Mouse (Mus musculus) embryonic facial prominence, embryonic 15.5 days (tissue): Measurements from ENCODE around the gene Csnk1d. TPM values are rescaled to one million over a fixed set of nuclear protein-coding genes. Genes with fewer than 3 reads are reported as not detected.

Experiments used
- ATAC-seq: fragments of 200-750 bp; cut with Nextera tagmentation; 2 replicates; pipeline ENCODE4 v1.8.0; 2017; ENCODE audit warnings: low read depth, moderate TSS enrichment; ENCODE audit not compliant: insufficient number of reproducible peaks, low FRiP score, low TSS enrichment
- H3K27ac ChIP-seq: fragments of 300-500 bp; sonication (generic); replicated peaks from 2 replicates; pipeline ENCODE4 v1.5.1; 2015; ENCODE audit warnings: mild to moderate bottlenecking, inconsistent platforms
- H3K27me3 ChIP-seq: fragments of 300-500 bp; sonication (generic); 2 replicates; pipeline ENCODE4 v1.6.1; 2015; ENCODE audit warnings: inconsistent platforms
- H3K36me3 ChIP-seq: fragments of 300-500 bp; sonication (generic); 2 replicates; pipeline ENCODE4 v1.6.1; 2015; ENCODE audit warnings: mild to moderate bottlenecking, inconsistent platforms
- H3K4me1 ChIP-seq: fragments of 300-500 bp; sonication (generic); 2 replicates; pipeline ENCODE4 v1.6.1; 2015; ENCODE audit warnings: inconsistent platforms
- H3K4me2 ChIP-seq: fragments of 300-500 bp; sonication (generic); replicated peaks from 2 replicates; pipeline ENCODE4 v1.6.1; 2015; ENCODE audit warnings: mild to moderate bottlenecking, inconsistent platforms
- H3K4me3 ChIP-seq: fragments of 300-500 bp; sonication (generic); replicated peaks from 2 replicates; pipeline ENCODE4 v1.5.1; 2015; ENCODE audit warnings: mild to moderate bottlenecking, inconsistent platforms
- H3K9ac ChIP-seq: fragments of 300-500 bp; sonication (generic); 2 replicates; pipeline ENCODE4 v1.6.1; 2015; ENCODE audit warnings: inconsistent platforms
- H3K9me3 ChIP-seq: fragments of 300-500 bp; sonication (generic); replicated peaks from 2 replicates; pipeline ENCODE4 v1.6.1; 2016; ENCODE audit warnings: inconsistent platforms
- WGBS: fragments of 180-500 bp; shearing (Covaris S2); methylation state at CpG from one replicate; pipeline ENCODE4 v1.1.7; 2015; 5-methylcytosine and 5-hydroxymethylcytosine counted together
- polyA plus RNA-seq: library from polyadenylated mRNA; unstranded; fragments of >200 nt; fragmentation: Nextera tagmentation; extraction: Ambion mirVana; gene quantifications from 2 replicates; pipeline ENCODE4 v1.2.1, GENCODE M21; 2015

The Csnk1d gene
- polyA plus RNA-seq, 1 experiment from 2014 or later = 125 TPM

- no peak overlapping the region; the same call in 1 of the 2 replicates for H3K27ac ChIP-seq
- H3K9me3 ChIP-seq = no peaks in the 10 kb centered on the region
- 0 out of 2 replicates have a peak, but pooled peaks cover 3% of the 10 kb centered on the region for H3K4me1 ChIP-seq
- 66% methylated on average over 10 of the region's 10 CpGs for WGBS
- H3K9ac ChIP-seq = no peak overlapping the region
- H3K27me3 ChIP-seq = no peaks in the 10 kb centered on the region
- no peak for ATAC-seq
- no peak overlapping the region for H3K4me2 ChIP-seq
- no peak overlapping the region for H3K4me3 ChIP-seq
- peaks cover 91% of the 10 kb centered on the region for H3K36me3 ChIP-seq
Observed at GRCm38 (mm10) chr11:120964195-120965157, 26.7 kb downstream of the Csnk1d start.

GRCm38 (mm10) chr11:120962909-120963308 is 28.2 kb downstream of the Csnk1d start:
- no peaks in the 10 kb centered on the region for H3K27me3 ChIP-seq
- H3K4me1 ChIP-seq = peaks cover 10% of the 10 kb centered on the region; the same call in 1 of the 2 replicates
- no peak overlapping the region for H3K4me2 ChIP-seq
- no peak overlapping the region for H3K4me3 ChIP-seq
- 76% methylated on average over 7 of the region's 7 CpGs for WGBS
- ATAC-seq = no peak
- H3K27ac ChIP-seq = no peak overlapping the region
- no peak overlapping the region for H3K9ac ChIP-seq
- no peaks in the 10 kb centered on the region for H3K9me3 ChIP-seq
- peaks cover 84% of the 10 kb centered on the region for H3K36me3 ChIP-seq

GRCm38 (mm10) chr11:120962050-120962771 is 28.9 kb downstream of the Csnk1d start:
- H3K36me3 ChIP-seq = peaks cover 82% of the 10 kb centered on the region
- H3K27ac ChIP-seq = no peak overlapping the region
- H3K4me3 ChIP-seq = no peak overlapping the region
- H3K4me2 ChIP-seq = no peak overlapping the region
- 90% methylated on average over 13 of the region's 13 CpGs for WGBS
- H3K9ac ChIP-seq = no peak overlapping the region
- H3K27me3 ChIP-seq = no peaks in the 10 kb centered on the region
- no peaks in the 10 kb centered on the region for H3K9me3 ChIP-seq
- no peak for ATAC-seq
- H3K4me1 ChIP-seq = peaks cover 10% of the 10 kb centered on the region; the same call in 1 of the 2 replicates

- Histone ChIP-seq H3K27ac (no peak overlapping the region), H3K4me1 (peaks cover 10% of the 10 kb centered on the region; the same call in 1 of the 2 replicates), H3K4me3 (no peak overlapping the region), H3K4me2 (no peak overlapping the region), H3K9ac (no peak overlapping the region), H3K36me3 (peaks cover 83% of the 10 kb centered on the region), H3K9me3 (no peaks in the 10 kb centered on the region), H3K27me3 (no peaks in the 10 kb centered on the region)
- no peak for ATAC-seq
- 81% methylated on average over 7 of the region's 7 CpGs for WGBS
Observed at GRCm38 (mm10) chr11:120961594-120961993, 29.5 kb downstream of the Csnk1d start.

- WGBS = 57% methylated on average over 1 of the region's 1 CpGs
- no peak for ATAC-seq
- Histone ChIP-seq H3K4me1 (peaks cover 10% of the 10 kb centered on the region; the same call in 1 of the 2 replicates), H3K36me3 (peaks cover 85% of the 10 kb centered on the region), H3K9me3 (no peaks in the 10 kb centered on the region), H3K27ac (no peak overlapping the region), H3K4me3 (no peak overlapping the region), H3K27me3 (no peaks in the 10 kb centered on the region), H3K9ac (no peak overlapping the region), H3K4me2 (no peak overlapping the region)
Observed at GRCm38 (mm10) chr11:120960248-120960647, 30.9 kb downstream of the Csnk1d start.

- no peak overlapping the region for H3K4me3 ChIP-seq
- H3K4me2 ChIP-seq = no peak overlapping the region
- no peak for ATAC-seq
- no peak overlapping the region for H3K9ac ChIP-seq
- WGBS = 57% methylated on average over 3 of the region's 3 CpGs
- no peaks in the 10 kb centered on the region for H3K27me3 ChIP-seq
- peaks cover 10% of the 10 kb centered on the region; the same call in 1 of the 2 replicates for H3K4me1 ChIP-seq
- no peaks in the 10 kb centered on the region for H3K9me3 ChIP-seq
- peaks cover 83% of the 10 kb centered on the region for H3K36me3 ChIP-seq
- H3K27ac ChIP-seq = no peak overlapping the region
Observed at GRCm38 (mm10) chr11:120959564-120959963, 31.6 kb downstream of the Csnk1d start.

- no peak overlapping the region for H3K27ac ChIP-seq
- 89% methylated on average over 18 of the region's 18 CpGs for WGBS
Observed at GRCm38 (mm10) chr11:120959066-120959465, 32.1 kb downstream of the Csnk1d start.

GRCm38 (mm10) chr11:120957731-120958257 is 33.3 kb downstream of the Csnk1d start:
- H3K4me1 ChIP-seq = peaks cover 10% of the 10 kb centered on the region; the same call in 1 of the 2 replicates
- no peak overlapping the region for H3K4me3 ChIP-seq
- H3K27me3 ChIP-seq = no peaks in the 10 kb centered on the region
- no peak overlapping the region for H3K4me2 ChIP-seq
- peaks cover 65% of the 10 kb centered on the region for H3K36me3 ChIP-seq
- no peaks in the 10 kb centered on the region for H3K9me3 ChIP-seq
- WGBS = 72% methylated on average over 15 of the region's 15 CpGs
- H3K9ac ChIP-seq = no peak overlapping the region
- ATAC-seq = no peak
- H3K27ac ChIP-seq = peak overlapping the region; percentile 14; the same call in 1 of the 2 replicates

More at GRCm38 (mm10) chr11:120959066-120959465, 32.1 kb downstream of the Csnk1d start:
- peaks cover 78% of the 10 kb centered on the region for H3K36me3 ChIP-seq
- no peak overlapping the region for H3K9ac ChIP-seq
- no peaks in the 10 kb centered on the region for H3K9me3 ChIP-seq
- H3K27me3 ChIP-seq = no peaks in the 10 kb centered on the region
- H3K4me1 ChIP-seq = peaks cover 9% of the 10 kb centered on the region; the same call in 1 of the 2 replicates
- H3K4me2 ChIP-seq = no peak overlapping the region
- no peak overlapping the region for H3K4me3 ChIP-seq
- no peak for ATAC-seq

- H3K4me1 ChIP-seq = peaks cover 17% of the 10 kb centered on the region
- no peak overlapping the region for H3K9ac ChIP-seq
- H3K27me3 ChIP-seq = no peaks in the 10 kb centered on the region
- no peaks in the 10 kb centered on the region for H3K9me3 ChIP-seq
- no peak overlapping the region for H3K4me3 ChIP-seq
- peak overlapping the region; percentile 14; the same call in 1 of the 2 replicates for H3K27ac ChIP-seq
- peaks cover 58% of the 10 kb centered on the region for H3K36me3 ChIP-seq
- WGBS = 71% methylated on average over 8 of the region's 8 CpGs
- ATAC-seq = no peak
- H3K4me2 ChIP-seq = no peak overlapping the region
Observed at GRCm38 (mm10) chr11:120957052-120957451, 34.1 kb downstream of the Csnk1d start.

GRCm38 (mm10) chr11:120955701-120956100 is 35.4 kb downstream of the Csnk1d start:
- peaks cover 46% of the 10 kb centered on the region for H3K36me3 ChIP-seq
- no peak overlapping the region for H3K4me2 ChIP-seq
- WGBS = 83% methylated on average over 8 of the region's 8 CpGs

GRCm38 (mm10) chr11:120954936-120955335 is 36.2 kb downstream of the Csnk1d start:
- Histone ChIP-seq H3K9me3 (no peaks in the 10 kb centered on the region), H3K36me3 (peaks cover 41% of the 10 kb centered on the region), H3K27ac (no peak overlapping the region), H3K4me2 (no peak overlapping the region), H3K27me3 (no peaks in the 10 kb centered on the region), H3K4me1 (peaks cover 38% of the 10 kb centered on the region), H3K4me3 (no peak overlapping the region), H3K9ac (no peak overlapping the region)
- ATAC-seq = no peak
- 78% methylated on average over 5 of the region's 5 CpGs for WGBS

More at GRCm38 (mm10) chr11:120955701-120956100, 35.4 kb downstream of the Csnk1d start:
- Histone ChIP-seq H3K4me1 (peaks cover 30% of the 10 kb centered on the region), H3K27me3 (no peaks in the 10 kb centered on the region), H3K9me3 (no peaks in the 10 kb centered on the region), H3K9ac (no peak overlapping the region), H3K4me3 (no peak overlapping the region), H3K27ac (no peak overlapping the region)
- ATAC-seq = no peak
